Mouse (Mus musculus) stomach, embryonic 15.5 days (tissue): ENCODE measurements around the gene Uba3. TPM values are rescaled to one million over a fixed set of nuclear protein-coding genes. Genes with fewer than 3 reads are reported as not detected.

ENCODE experiments used
- ATAC-seq: fragments of 200-750 bp; cut with Nextera tagmentation; 2 replicates; pipeline ENCODE4 v1.8.0; 2017; ENCODE audit warnings: low read depth, moderate number of reproducible peaks, moderate TSS enrichment; ENCODE audit not compliant: insufficient read depth, low FRiP score
- H3K27ac ChIP-seq: fragments of 300-500 bp; sonication (generic); 2 replicates; pipeline ENCODE4 v1.5.1; 2015; ENCODE audit warnings: mild to moderate bottlenecking, inconsistent platforms
- H3K27me3 ChIP-seq: fragments of 300-500 bp; sonication (generic); replicated peaks from 2 replicates; pipeline ENCODE4 v1.6.1; 2015; ENCODE audit warnings: inconsistent platforms
- H3K36me3 ChIP-seq: fragments of 300-500 bp; sonication (generic); 2 replicates; pipeline ENCODE4 v1.6.1; 2015; ENCODE audit warnings: inconsistent platforms
- H3K4me1 ChIP-seq: fragments of 300-500 bp; sonication (generic); 2 replicates; pipeline ENCODE4 v1.6.1; 2015; ENCODE audit warnings: inconsistent platforms
- H3K4me2 ChIP-seq: fragments of 300-500 bp; sonication (generic); 2 replicates; pipeline ENCODE4 v1.6.1; 2015; ENCODE audit warnings: mild to moderate bottlenecking, inconsistent platforms
- H3K4me3 ChIP-seq: fragments of 300-500 bp; sonication (generic); replicated peaks from 2 replicates; pipeline ENCODE4 v1.5.1; 2015; ENCODE audit warnings: inconsistent platforms
- H3K9ac ChIP-seq: fragments of 300-500 bp; sonication (generic); 2 replicates; pipeline ENCODE4 v1.6.1; 2015; ENCODE audit warnings: inconsistent platforms
- H3K9me3 ChIP-seq: fragments of 300-500 bp; sonication (generic); 2 replicates; pipeline ENCODE4 v1.6.1; 2016; ENCODE audit warnings: inconsistent platforms
- WGBS: fragments of 180-500 bp; shearing (Covaris S2); methylation state at CpG from one replicate; pipeline ENCODE4 v1.1.7; 2015; 5-methylcytosine and 5-hydroxymethylcytosine counted together
- polyA plus RNA-seq: library from polyadenylated mRNA; unstranded; fragments of >200 nt; fragmentation: Nextera tagmentation; extraction: Ambion mirVana; gene quantifications from 2 replicates; pipeline ENCODE4 v1.2.1, GENCODE M21; 2015

The Uba3 gene
- polyA plus RNA-seq, 1 experiment from 2014 or later, result 58.8 TPM

DNA sequence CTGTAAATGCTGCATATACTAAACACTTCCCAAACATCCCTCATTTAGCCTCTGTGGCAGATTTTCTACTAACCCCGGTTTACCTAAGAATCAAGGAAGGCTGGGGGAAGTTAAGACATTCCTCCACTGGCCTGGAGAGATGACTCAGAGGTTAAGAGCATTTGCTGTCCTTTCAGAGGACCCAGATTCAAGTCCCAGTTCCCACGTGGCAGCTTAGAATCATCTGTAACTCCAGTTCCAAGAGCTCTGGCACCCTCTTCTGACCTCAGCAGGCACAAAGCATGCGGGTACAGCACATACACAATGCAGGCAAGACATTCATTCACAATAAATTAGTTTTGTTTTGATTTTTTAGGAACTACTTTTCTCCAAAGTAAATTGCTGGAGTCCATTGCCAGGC lies 3.8 kb upstream of the Uba3 start:
- Histone ChIP-seq H3K9ac (no peak overlapping the region), H3K27me3 (no peaks in the 10 kb centered on the region), H3K4me2 (no peak overlapping the region), H3K27ac (peak overlapping the region; percentile 65; the same call in 1 of the 2 replicates), H3K9me3 (no peaks in the 10 kb centered on the region), H3K4me3 (no peak overlapping the region), H3K4me1 (peaks cover 13% of the 10 kb centered on the region; the same call in 1 of the 2 replicates), H3K36me3 (no peaks in the 10 kb centered on the region)
- no peak for ATAC-seq
- 53% methylated on average over 3 of the region's 3 CpGs for WGBS

DNA sequence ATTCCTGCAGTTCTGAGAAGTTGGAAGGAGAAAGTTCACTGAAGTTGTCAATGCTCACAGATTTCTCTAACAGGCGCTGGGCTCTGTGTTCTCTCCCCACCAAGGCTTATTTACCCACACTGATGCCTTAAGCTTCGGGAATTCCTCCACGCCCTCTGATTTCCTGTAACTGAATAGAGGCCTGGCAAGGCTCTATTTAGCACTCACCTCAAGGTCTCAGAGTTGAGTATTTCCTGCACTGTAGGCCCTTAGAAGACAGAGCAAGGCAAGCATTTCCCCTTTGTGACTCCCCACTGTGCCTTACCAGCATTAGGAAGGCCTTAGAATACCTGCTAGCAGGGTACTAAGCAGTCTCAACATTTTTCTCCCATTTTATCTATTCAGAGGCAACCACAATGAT lies 3.0 kb upstream of the Uba3 start:
- WGBS, result 43% methylated on average over 3 of the region's 3 CpGs
- Histone ChIP-seq H3K27ac (peak overlapping the region; percentile 65), H3K4me3 (no peak overlapping the region), H3K27me3 (no peaks in the 10 kb centered on the region), H3K4me1 (peaks cover 17% of the 10 kb centered on the region), H3K9ac (no peak overlapping the region), H3K4me2 (no peak overlapping the region), H3K9me3 (no peaks in the 10 kb centered on the region), H3K36me3 (no peaks in the 10 kb centered on the region)
- ATAC-seq, result no peak

DNA sequence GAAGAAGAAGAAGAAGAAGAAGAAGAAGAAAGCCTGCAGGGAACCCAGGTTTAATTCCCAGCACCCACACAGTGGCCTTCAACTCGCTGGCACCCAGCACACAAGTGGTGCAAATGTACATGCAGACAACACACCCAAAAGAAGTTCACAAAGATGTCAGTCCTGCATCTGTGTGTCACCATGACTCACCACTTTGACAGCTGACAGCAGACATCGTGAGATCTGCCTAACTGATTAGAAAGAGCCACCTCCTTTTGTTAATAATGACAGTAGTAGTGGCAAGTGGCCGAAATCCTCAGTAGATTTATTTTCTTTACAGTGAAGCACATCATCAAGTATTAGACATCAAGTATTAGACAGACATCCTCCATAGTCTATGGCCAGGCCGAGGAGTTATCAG lies 1.6 kb upstream of the Uba3 start:
- no peak overlapping the region for H3K4me3 ChIP-seq
- H3K36me3 ChIP-seq, result no peaks in the 10 kb centered on the region
- H3K27me3 ChIP-seq, result no peaks in the 10 kb centered on the region
- no peak for ATAC-seq
- WGBS, result 66% methylated on average over 4 of the region's 4 CpGs
- no peak overlapping the region for H3K9ac ChIP-seq
- H3K27ac ChIP-seq, result no peak overlapping the region
- no peaks in the 10 kb centered on the region for H3K9me3 ChIP-seq
- peaks cover 16% of the 10 kb centered on the region for H3K4me1 ChIP-seq
- H3K4me2 ChIP-seq, result no peak overlapping the region

DNA sequence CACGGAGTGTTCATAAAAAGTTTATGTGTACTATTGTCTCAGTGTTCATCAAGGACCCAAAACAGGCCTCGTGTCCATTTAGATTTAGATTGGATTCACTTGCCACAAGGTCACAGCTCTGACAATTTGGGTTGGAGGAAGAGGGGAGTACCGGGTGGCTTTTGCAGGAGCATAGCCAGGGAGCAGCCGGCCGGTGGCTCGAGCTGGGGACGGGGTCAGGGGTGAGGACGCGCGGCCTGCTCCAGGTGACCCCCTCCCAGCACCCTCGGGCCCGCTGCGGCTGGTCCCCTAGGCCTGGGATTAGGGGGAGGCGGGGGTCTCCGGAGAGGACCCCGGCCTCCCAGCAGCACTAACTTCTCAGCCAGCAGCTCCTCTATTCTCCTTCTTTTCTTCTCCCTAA lies 495 bp downstream of the Uba3 start:
- ATAC-seq, result no peak
- no peaks in the 10 kb centered on the region; the same call in 1 of the 2 replicates for H3K36me3 ChIP-seq

DNA sequence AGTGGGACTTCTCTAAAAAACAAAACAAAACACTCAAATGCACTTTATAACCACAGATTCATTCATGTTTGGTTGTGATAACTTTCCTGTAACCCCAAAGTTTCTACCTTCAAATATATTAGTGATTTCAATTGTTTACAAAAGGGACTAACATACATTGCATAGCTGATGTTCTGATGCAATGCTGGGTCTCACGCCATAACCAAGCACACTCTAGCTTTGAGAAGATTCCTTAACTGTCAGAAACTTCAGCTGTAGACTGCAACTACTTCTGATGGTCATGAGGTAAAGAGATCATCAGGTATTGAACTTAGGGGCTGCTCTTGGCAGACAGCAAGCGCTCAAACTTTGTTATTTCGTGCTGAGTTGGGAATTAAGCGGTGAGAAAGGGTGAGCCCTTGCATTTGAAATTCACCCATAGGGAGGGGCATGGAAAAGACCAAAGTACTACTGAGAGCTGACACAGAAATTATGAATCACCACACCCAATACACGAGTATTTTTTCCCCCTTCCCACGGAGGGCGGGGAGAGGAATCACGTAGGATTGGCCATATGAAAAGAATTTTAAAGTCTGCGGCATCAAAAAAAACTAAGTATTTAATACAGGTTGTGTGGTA lies 1.1 kb downstream of the Uba3 start:
- peak overlapping the region; percentile 95 for H3K9ac ChIP-seq
- peak overlapping the region; percentile 84 for H3K27ac ChIP-seq
- H3K27me3 ChIP-seq, result no peaks in the 10 kb centered on the region
- H3K9me3 ChIP-seq, result no peaks in the 10 kb centered on the region
- H3K4me3 ChIP-seq, result peak overlapping the region; percentile 92
- 9% methylated on average over 9 of the region's 9 CpGs for WGBS
- ATAC-seq, result no peak
- no peaks in the 10 kb centered on the region; the same call in 1 of the 2 replicates for H3K36me3 ChIP-seq
- H3K4me2 ChIP-seq, result peak overlapping the region; percentile 60
- peaks cover 9% of the 10 kb centered on the region for H3K4me1 ChIP-seq

More for the DNA sequence above, 495 bp downstream of the Uba3 start:
- Histone ChIP-seq H3K9ac (peak overlapping the region; percentile 95), H3K27ac (peak overlapping the region; percentile 84), H3K9me3 (no peaks in the 10 kb centered on the region), H3K27me3 (no peaks in the 10 kb centered on the region), H3K4me3 (peak overlapping the region; percentile 92), H3K4me2 (peak overlapping the region; percentile 60), H3K4me1 (peaks cover 12% of the 10 kb centered on the region)
- WGBS, result 1% methylated on average over 16 of the region's 16 CpGs

DNA sequence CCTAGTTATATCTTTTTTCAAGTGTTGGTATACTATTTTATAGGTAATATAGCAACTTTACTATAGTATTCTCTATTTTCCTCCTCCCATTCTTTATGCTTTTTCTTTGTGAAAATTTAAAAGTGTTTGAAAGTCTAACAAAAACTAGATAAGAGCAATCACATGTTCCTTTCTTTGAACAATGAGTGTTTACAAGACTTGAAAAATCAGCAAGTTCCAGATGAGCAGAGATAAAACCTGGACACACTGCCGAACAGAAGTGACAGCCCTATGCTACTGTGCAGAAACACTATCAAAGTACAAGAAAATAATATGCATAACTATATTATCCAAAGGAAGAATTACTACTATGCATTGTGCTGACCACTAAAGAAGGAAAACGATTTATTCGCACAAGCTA lies 3.0 kb downstream of the Uba3 start:
- peaks cover 9% of the 10 kb centered on the region for H3K4me1 ChIP-seq
- WGBS, result 79% methylated on average over 3 of the region's 3 CpGs
- no peaks in the 10 kb centered on the region for H3K9me3 ChIP-seq
- no peak overlapping the region for H3K27ac ChIP-seq
- H3K36me3 ChIP-seq, result peaks cover 3% of the 10 kb centered on the region; the same call in 1 of the 2 replicates
- H3K4me3 ChIP-seq, result no peak overlapping the region
- no peaks in the 10 kb centered on the region for H3K27me3 ChIP-seq
- no peak overlapping the region for H3K4me2 ChIP-seq
- no peak overlapping the region for H3K9ac ChIP-seq
- no peak for ATAC-seq

DNA sequence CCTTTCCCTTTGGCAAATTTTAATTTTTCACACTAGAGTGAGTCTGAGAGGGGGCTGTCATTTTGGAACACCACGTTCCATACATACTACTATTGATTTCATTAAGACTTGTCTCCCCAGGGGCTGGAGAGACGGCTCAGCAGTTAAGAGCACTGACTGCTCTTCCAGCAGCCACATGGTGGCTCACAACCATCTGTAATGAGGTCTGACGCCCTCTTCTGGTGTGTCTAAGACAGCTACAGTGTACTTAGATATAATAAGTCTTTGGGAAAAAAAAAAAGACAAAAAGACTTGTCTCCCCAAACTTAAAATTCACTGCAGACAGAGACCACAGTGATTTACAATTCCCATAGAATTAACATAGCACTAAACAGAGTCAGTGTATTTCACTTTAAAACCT lies 5.0 kb downstream of the Uba3 start:
- Histone ChIP-seq H3K27ac (no peak overlapping the region), H3K27me3 (no peaks in the 10 kb centered on the region), H3K9ac (no peak overlapping the region), H3K4me3 (no peak overlapping the region), H3K4me2 (no peak overlapping the region), H3K9me3 (no peaks in the 10 kb centered on the region), H3K36me3 (peaks cover 19% of the 10 kb centered on the region), H3K4me1 (peaks cover 9% of the 10 kb centered on the region)
- 71% methylated on average over 3 of the region's 3 CpGs for WGBS
- no peak for ATAC-seq

DNA sequence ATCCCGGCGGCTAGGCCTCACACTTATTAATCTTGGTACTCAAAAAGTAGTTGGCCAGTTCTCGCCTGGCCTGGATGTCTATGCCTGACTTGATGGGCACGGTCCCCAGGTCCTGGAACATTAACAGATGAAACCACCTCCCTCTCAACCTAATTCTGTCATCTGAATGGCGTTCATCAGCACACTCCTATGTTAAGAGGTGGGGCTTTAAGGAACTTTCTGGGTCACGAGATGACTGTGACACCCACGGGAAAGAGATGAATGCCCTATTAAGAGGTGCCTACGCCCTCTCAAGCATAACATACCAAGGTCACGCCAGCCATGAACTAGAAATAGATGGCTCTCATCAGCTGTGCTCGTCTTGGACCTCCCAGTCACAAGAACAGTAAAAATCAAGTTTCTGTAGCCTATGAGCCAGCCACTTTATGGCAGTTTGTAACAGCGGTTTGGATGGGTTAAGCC lies 26.0 kb downstream of the Uba3 start:
- ATAC-seq, result peak; percentile 59
- Histone ChIP-seq H3K4me1 (peaks cover 3% of the 10 kb centered on the region; the same call in 1 of the 2 replicates), H3K36me3 (peaks cover 10% of the 10 kb centered on the region), H3K27me3 (no peaks in the 10 kb centered on the region), H3K9ac (peak overlapping the region; percentile 54), H3K4me3 (peak overlapping the region; percentile 98), H3K27ac (peak overlapping the region; percentile 93), H3K4me2 (peak overlapping the region; percentile 75), H3K9me3 (no peaks in the 10 kb centered on the region)
- 6% methylated on average over 11 of the region's 11 CpGs for WGBS

DNA sequence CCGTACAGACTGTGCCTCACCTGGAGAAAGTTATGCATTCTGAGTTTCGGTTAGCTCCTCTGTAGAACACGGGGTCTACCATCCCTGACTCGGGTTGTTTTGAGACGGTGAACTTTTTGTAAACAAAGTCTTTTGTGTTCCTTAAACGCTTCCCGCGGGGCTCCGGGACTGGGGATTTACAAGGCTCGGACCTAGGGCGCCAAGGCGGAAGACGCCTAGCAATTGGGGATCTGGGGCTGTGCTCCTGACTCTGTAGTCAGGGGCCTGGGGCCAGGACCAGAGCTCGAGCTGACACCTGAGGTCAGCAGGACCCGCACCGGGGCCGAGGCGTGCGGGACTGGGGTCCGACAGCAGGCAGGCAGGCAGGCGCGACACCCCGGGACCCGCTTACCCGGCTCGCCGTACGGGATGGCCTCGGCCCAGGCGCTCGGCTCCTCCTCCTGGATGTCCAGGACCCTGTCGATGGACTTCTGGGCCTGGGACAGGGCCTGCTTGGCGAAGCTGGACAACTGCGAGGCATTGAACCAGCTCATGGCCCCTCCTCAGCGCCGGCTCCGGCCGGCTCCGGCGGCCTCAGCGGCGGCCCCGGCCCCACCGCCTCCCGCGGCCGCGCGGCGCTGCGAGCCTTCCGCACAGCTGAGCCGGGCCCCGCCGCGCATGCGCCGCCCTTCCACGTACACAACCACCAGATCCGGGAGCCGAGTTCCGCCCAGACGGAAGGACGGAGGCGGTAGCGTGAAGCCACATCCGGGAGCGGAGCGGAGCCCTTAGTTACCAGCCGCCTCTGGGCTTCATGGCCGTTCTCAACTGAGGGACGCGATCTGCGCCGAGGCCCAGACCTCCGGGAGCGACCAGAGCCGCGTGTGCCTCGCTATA lies 26.7 kb downstream of the Uba3 start, which contains the start of gene Tmf1:
TSS of gene Tmf1 (minus strand) at position 632 of the 876 bp plus-strand sequence.
- peak; percentile 98 for ATAC-seq

DNA sequence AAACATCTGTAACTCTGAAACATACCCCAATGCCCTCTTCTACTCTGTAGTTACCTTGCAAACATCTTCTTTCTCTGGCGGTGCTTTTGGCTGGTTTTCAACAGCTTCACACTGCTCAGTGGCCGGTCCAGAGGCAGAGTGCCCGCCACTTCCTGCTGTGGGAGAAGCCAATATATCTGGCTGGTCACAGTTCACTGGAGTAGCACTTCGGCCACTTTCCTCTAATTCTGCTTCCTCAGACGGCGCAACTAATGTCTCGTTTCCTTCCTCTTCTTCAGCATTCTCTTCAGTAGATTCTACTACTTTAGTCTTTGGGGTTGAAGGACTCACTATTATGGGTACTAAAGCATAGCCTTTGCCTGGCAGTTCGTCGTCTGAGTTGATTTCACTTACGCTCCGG lies 29.7 kb downstream of the Uba3 start:
- Histone ChIP-seq H3K9me3 (no peaks in the 10 kb centered on the region), H3K36me3 (peaks cover 16% of the 10 kb centered on the region), H3K27me3 (no peaks in the 10 kb centered on the region), H3K4me3 (no peak overlapping the region), H3K27ac (no peak overlapping the region), H3K4me2 (no peak overlapping the region), H3K4me1 (peaks cover 3% of the 10 kb centered on the region; the same call in 1 of the 2 replicates), H3K9ac (no peak overlapping the region)
- WGBS, result 79% methylated on average over 11 of the region's 11 CpGs
- ATAC-seq, result no peak

More for the DNA sequence above, 26.7 kb downstream of the Uba3 start, which contains the start of gene Tmf1:
- H3K4me1 ChIP-seq, result peaks cover 3% of the 10 kb centered on the region; the same call in 1 of the 2 replicates
- peaks cover 8% of the 10 kb centered on the region for H3K36me3 ChIP-seq
- no peaks in the 10 kb centered on the region for H3K27me3 ChIP-seq
- peak within 1 kb of the TSS; percentile 98 for H3K4me3 ChIP-seq
- peak within 1 kb of the TSS; percentile 75 for H3K4me2 ChIP-seq
- H3K9me3 ChIP-seq, result no peaks in the 10 kb centered on the region
- H3K9ac ChIP-seq, result peak within 1 kb of the TSS; percentile 95
- WGBS, result under 1% methylated on average over 65 of the region's 80 CpGs
- H3K27ac ChIP-seq, result peak within 1 kb of the TSS; percentile 93

DNA sequence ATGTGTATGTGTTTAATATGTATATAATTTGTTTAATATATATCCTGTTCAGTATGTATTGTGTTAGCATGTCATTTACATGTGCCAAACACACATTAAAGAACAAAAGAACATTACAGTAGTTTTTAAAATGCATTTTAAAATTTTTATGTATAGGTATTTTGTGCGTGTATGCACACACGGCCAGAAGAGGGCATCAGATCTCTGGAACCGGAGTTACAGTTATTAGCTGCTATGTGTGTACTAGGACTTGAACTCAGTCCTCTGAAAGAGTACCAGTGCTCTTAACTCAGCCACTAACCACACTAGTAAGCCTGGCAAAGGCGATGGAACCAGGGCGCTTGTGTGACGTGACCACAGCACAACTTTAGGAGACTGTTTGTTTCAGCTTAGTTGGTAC lies 55.3 kb downstream of the Uba3 start:
- no peak overlapping the region for H3K9ac ChIP-seq
- no peak overlapping the region for H3K4me2 ChIP-seq
- WGBS, result 78% methylated on average over 6 of the region's 6 CpGs
- H3K27me3 ChIP-seq, result no peaks in the 10 kb centered on the region
- ATAC-seq, result no peak
- no peak overlapping the region for H3K27ac ChIP-seq
- H3K4me1 ChIP-seq, result 0 out of 2 replicates have a peak, but pooled peaks cover 7% of the 10 kb centered on the region
- no peaks in the 10 kb centered on the region for H3K36me3 ChIP-seq
- H3K4me3 ChIP-seq, result no peak overlapping the region
- no peaks in the 10 kb centered on the region for H3K9me3 ChIP-seq

DNA sequence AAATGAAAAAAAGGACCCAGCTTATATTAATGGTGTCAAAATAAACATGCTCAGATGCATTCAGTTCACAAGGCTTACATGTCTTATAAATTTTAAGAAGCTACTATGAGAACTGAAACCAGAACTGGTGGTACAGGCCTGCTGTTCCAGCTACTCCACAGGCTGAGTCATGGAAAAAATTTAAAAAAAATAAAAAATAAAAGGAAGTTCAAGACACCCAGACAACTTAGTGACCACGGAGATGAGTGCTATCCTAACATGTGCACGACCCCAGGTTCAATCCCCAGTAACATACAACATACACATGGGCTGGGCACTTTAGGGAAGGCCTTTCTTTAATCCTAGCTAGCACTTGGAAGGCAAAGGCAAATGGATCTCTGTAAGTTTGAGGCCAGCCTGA lies 55.7 kb downstream of the Uba3 start:
- H3K4me1 ChIP-seq, result 0 out of 2 replicates have a peak, but pooled peaks cover 7% of the 10 kb centered on the region
- no peaks in the 10 kb centered on the region for H3K36me3 ChIP-seq
- H3K4me2 ChIP-seq, result no peak overlapping the region
- H3K27ac ChIP-seq, result no peak overlapping the region
- H3K9ac ChIP-seq, result no peak overlapping the region
- no peak overlapping the region for H3K4me3 ChIP-seq
- no peaks in the 10 kb centered on the region for H3K9me3 ChIP-seq
- 62% methylated on average over 2 of the region's 2 CpGs for WGBS
- no peak for ATAC-seq
- no peaks in the 10 kb centered on the region for H3K27me3 ChIP-seq
